Mouse (Mus musculus): Measurements from ENCODE around the gene Rilp. TPM values are rescaled to one million over a fixed set of nuclear protein-coding genes. Genes with fewer than 3 reads are reported as not detected.

Gene Rilp
- 10 to 100 TPM; 40.5 to 48.8 TPM for total RNA-seq (2021)
- 39.2 and 62.0 TPM in 2 replicates for polyA plus RNA-seq (2012; rRNA removed)
- long read RNA-seq, transcript Rilp-201 (8 exons, 1,489 nt) = major isoform, 29 of 41 reads
- long read RNA-seq, partial matches to known transcripts = 4 of 41 reads
- long read RNA-seq, other reads (novel, unspliced or antisense) = 8 of 41 reads

GRCm38 (mm10) chr11:75509741-75510626 lies at the start of gene Rilp:
Gene Rilp (plus strand): TSS chr11:75510094.
- under 1% methylated on average over 43 of the region's 43 CpGs for WGBS
- Histone ChIP-seq H3K4me1 (ENCODE audit: control insufficient read depth, insufficient read depth, low read length) (peaks cover 17% of the 10 kb centered on the region), H3K27ac (peak within 1 kb of the TSS; percentile 97), H3K79me2 (replicated peaks; ENCODE audit: control insufficient read depth, insufficient read depth, low read length) (no peaks in the 10 kb centered on the region; the same call in 1 of the 2 replicates), H3K27me3 (ENCODE audit: control insufficient read depth, insufficient read depth, low read length) (no peaks in the 10 kb centered on the region), H3K4me3 (peak within 1 kb of the TSS; percentile 83), H3K9ac (ENCODE audit: low read depth, low read length) (peak within 1 kb of the TSS; percentile 93), H3K36me3 (ENCODE audit: control insufficient read depth, insufficient read depth, low read length) (peaks cover 8% of the 10 kb centered on the region)
- peak; percentile 80 to 88 for DNase-seq
- intact Hi-C loops (cut with DNase I) = loop anchor here (2.0 to 5.0 kb wide), 3 partner anchors 23 to 108 kb away; partner anchors contain the start of genes Prpf8 and Tlcd2
- TF ChIP-seq EP300 (IDR thresholded peaks at IDR 0.05; ENCODE audit: insufficient read depth, low read depth, low read length) (peak; percentile 53), POLR2A (IDR thresholded peaks at IDR 0.05; ENCODE audit: insufficient read depth, low read depth, low read length) (no peak; the same call in none of the 2 replicates), CTCF (IDR thresholded peaks at IDR 0.05) (peak; percentile 30)

- peak; percentile 85 to 92 for DNase-seq
- Histone ChIP-seq H3K4me3 (peak overlapping the region; percentile 60), H3K27me3 (ENCODE audit: control insufficient read depth, insufficient read depth, low read length) (no peaks in the 10 kb centered on the region), H3K36me3 (ENCODE audit: control insufficient read depth, insufficient read depth, low read length) (peaks cover 18% of the 10 kb centered on the region), H3K79me2 (replicated peaks; ENCODE audit: control insufficient read depth, insufficient read depth, low read length) (no peaks in the 10 kb centered on the region), H3K4me1 (ENCODE audit: control insufficient read depth, insufficient read depth, low read length) (peaks cover 20% of the 10 kb centered on the region), H3K27ac (peak overlapping the region; percentile 97), H3K9ac (ENCODE audit: low read depth, low read length) (peak overlapping the region; percentile 55)
- intact Hi-C loops (cut with DNase I) = loop anchor here (2.0 to 5.0 kb wide), 3 partner anchors 51 to 628 kb away; partner anchors contain the start of genes Mnt and Rilp
- TF ChIP-seq POLR2A (IDR thresholded peaks at IDR 0.05; ENCODE audit: insufficient read depth, low read depth, low read length) (peak; percentile 72), EP300 (IDR thresholded peaks at IDR 0.05; ENCODE audit: insufficient read depth, low read depth, low read length) (0 out of 2 replicates have a peak, but pooled peaks have one; percentile 66), CTCF (IDR thresholded peaks at IDR 0.05) (no peak)
- WGBS = 3% methylated on average over 19 of the region's 19 CpGs
These were observed 49.6 kb upstream of the Rilp start for GRCm38 (mm10) chr11:75460103-75460843.

GRCm38 (mm10) chr11:75460844-75461742 lies 48.8 kb upstream of the Rilp start, which contains the start of gene Tlcd2:
Gene Tlcd2 (plus strand): TSS chr11:75461715.
- H3K9ac ChIP-seq (ENCODE audit: low read depth, low read length) = peak within 1 kb of the TSS; percentile 82
- peak within 1 kb of the TSS; percentile 84 for H3K4me3 ChIP-seq
- WGBS = under 1% methylated on average over 46 of the region's 46 CpGs
- peaks cover 20% of the 10 kb centered on the region for H3K4me1 ChIP-seq (ENCODE audit: control insufficient read depth, insufficient read depth, low read length)
- TF ChIP-seq EP300 (IDR thresholded peaks at IDR 0.05; ENCODE audit: insufficient read depth, low read depth, low read length) (peak; percentile 88), POLR2A (IDR thresholded peaks at IDR 0.05; ENCODE audit: insufficient read depth, low read depth, low read length) (peak; percentile 99), CTCF (IDR thresholded peaks at IDR 0.05) (no peak)
- H3K27ac ChIP-seq = peak within 1 kb of the TSS; percentile 97
- H3K36me3 ChIP-seq (ENCODE audit: control insufficient read depth, insufficient read depth, low read length) = peaks cover 26% of the 10 kb centered on the region
- intact Hi-C loops (cut with DNase I) = loop anchor here (2.0 to 5.0 kb wide), 3 partner anchors 50 to 629 kb away; partner anchors contain the start of genes Mnt and Rilp
- H3K27me3 ChIP-seq (ENCODE audit: control insufficient read depth, insufficient read depth, low read length) = no peaks in the 10 kb centered on the region
- H3K79me2 ChIP-seq (replicated peaks; ENCODE audit: control insufficient read depth, insufficient read depth, low read length) = no peaks in the 10 kb centered on the region
- peak; percentile 97 to 100 for DNase-seq

GRCm38 (mm10) chr11:75461743-75462252 lies 48.1 kb upstream of the Rilp start:
- WGBS = under 1% methylated on average over 30 of the region's 30 CpGs
- DNase-seq = no peak
- Histone ChIP-seq H3K36me3 (ENCODE audit: control insufficient read depth, insufficient read depth, low read length) (peaks cover 27% of the 10 kb centered on the region), H3K27ac (peak overlapping the region; percentile 97), H3K4me3 (peak overlapping the region; percentile 84), H3K9ac (ENCODE audit: low read depth, low read length) (peak overlapping the region; percentile 82), H3K27me3 (ENCODE audit: control insufficient read depth, insufficient read depth, low read length) (no peaks in the 10 kb centered on the region), H3K4me1 (ENCODE audit: control insufficient read depth, insufficient read depth, low read length) (peaks cover 20% of the 10 kb centered on the region), H3K79me2 (replicated peaks; ENCODE audit: control insufficient read depth, insufficient read depth, low read length) (no peaks in the 10 kb centered on the region)
- TF ChIP-seq POLR2A (IDR thresholded peaks at IDR 0.05; ENCODE audit: insufficient read depth, low read depth, low read length) = no peak; the same call in 1 of the 2 replicates
- peak; percentile 20; the same call in 1 of the 2 replicates for TF ChIP-seq EP300 (IDR thresholded peaks at IDR 0.05; ENCODE audit: insufficient read depth, low read depth, low read length)
- intact Hi-C loops (cut with DNase I) = loop anchor here (2.0 to 5.0 kb wide), 3 partner anchors 49 to 629 kb away; partner anchors contain the start of genes Mnt and Rilp

Measured in heart, adult 2 months (tissue).